Mouse (Mus musculus) induced T-regulatory cell, adult 2 months (primary cell): ENCODE data around the gene Mum1.

Source experiments
- DNase-seq: peaks from one replicate; pipeline ENCODE4 v3.0.0-alpha.2; 2012; ENCODE audit warnings: low read depth

The Mum1 gene

DNA sequence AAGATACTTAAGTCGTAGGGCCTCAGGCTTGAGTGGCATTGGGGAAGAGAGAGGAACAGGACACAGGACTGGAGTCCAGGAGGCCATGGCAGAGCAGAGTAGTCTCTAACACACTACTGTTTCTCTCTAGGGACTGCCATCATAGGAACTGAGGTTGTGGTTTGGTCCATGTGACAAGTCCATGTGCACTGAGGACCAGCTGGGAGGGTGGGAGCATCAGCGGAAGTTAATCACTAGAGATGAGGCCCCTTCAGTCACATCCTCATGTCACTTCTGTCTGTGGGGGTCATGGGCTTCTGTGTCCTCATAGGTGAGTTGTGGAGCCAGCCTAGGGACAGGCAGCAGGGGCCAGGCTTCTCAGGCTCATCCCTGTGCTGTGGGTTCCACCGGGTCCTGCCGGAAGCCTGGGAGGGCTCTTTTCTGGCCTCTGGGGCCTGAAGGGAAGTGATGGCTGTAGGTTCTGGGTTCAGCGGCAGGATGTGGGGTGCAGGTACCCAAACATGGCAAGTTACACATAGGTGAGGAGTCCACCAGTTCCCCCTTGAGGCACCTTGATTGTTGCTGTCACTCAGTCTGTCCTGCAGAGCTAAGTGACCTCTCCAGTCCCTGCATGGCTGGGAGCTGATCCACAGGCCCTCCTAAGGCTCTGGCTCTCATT, 45.1 kb downstream of the Mum1 start:
- DNase-seq: peak; percentile 45

DNA sequence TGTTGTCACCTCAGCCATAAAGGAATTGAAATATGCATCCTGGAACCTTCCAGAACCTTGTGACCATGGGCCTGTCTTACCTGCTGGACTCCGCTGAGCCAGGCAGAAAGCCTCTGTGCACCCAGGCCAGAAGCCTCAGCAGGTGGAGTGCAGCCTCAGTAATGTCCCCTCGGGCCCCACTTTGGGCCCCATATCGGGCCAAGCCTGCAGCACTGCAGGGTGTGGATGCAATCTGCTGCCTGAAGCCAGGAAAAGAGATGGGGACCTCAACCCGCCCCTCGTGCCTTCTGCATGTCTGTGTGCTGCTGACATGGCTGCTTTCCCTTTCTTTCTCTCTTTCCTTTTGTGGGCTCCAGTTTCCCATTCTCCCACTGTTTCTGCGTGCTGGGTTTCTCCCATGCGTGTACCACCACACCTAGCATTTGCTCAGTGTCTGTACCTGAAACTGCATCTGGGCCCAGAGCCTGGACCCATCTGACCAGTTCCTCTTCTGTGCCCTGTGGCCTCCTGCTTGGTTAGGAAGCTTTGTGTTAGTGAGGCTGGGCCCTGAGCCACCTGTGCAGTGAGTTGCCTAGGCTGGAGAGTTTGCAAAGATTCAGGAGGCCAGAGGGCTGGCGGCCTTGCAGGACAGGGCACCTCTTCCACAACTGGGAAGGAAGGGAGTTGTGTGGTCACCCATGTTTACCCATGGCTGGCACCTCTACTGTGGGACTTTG, 45.8 kb downstream of the Mum1 start:
- no peak for DNase-seq

DNA sequence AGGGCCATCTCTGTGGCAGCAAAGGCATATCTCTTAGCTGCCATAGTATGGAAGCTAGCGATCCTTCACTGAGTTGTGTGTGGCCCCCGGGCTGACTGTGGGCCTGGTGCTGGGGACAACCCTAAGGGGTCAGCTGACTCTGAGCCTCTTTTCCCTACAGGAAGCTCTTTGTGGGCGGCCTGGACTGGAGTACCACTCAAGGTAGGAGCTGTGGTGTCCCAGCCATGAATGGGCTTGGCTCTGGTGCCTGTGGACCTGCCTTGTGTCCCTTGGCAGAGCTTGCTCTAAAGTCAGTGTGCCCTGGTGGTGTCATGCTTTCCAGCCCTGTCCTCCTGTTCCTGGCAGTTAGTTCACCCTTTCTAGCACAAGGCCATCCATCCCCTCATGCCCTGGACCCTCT, 47.6 kb downstream of the Mum1 start:
- no peak for DNase-seq

DNA sequence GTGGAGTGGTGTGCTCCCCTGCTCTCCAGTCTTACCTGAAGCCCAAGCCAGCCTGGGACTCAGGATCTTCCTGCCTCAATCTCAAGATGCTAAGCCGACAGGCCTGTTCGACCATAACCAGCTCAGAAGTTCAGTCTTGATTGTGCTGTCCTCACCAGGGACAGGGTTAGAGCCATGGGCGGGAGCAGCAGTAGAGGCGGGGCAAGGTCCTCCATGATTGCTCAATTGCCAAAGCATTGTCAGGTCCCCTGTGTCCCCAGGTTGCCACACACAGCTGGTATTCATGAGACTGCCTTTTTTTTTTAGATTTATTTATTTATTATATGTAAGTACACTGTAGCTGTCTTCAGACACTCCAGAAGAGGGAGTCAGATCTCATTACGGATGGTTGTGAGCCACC, 50.0 kb downstream of the Mum1 start:
- no peak for DNase-seq

DNA sequence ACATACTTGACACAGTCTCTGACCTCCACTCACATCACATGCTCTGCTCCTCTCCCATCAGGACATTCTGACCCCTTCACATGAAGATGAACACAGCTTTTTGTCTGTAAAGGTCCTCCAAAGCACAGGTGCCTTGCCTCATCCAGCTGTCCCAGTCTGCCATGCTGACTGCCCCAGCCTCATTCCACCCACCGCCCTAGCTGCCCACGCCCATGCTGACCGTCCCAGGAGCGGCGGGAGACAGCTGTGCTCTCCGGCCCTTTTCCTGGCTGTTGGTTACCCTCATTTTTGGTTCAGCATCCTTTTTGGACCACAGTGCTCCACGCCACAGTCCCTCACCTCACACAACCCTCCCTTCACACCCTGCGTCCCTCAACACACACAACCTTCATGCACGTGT, 52.2 kb downstream of the Mum1 start:
- DNase-seq: no peak

DNA sequence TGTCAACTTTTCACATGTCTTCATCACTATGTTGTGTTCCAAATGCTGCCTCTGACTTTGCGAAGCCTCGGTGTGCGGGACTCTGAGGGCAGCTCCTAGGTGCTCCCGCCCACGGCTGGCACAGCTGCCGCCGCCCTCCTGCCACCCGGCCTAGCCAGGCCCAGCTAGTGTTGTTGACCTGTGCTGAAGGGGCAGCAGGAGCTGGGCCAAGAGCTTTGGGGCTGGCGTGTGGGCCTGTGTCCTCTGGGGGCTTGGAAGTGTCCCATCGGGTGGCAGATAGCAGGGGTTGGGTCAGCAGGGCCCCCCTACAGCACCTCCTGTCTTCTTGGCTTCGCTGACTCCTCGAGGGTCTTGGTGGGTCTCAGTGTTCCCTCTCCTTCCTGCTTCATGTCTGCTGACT, 53.0 kb downstream of the Mum1 start:
- DNase-seq: no peak

DNA sequence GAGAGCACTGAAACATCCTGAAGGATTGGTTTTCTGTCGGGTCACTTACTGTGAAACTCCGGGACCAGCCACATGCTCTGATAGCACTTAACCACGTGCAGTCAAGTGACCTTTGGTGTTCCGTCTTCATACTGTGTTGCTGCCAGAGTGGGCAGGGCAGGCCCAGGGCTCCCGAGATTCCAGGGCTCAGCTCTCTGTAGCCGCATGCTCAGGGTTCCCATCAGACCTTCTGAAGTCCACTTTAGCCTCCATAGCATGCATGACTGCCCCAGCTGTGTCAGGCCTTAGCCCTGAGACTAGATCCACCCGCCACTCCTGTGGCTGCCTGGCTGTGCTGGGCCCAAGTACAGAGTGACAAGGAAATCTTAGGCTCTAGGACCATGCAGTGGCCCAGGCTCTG, 55.1 kb downstream of the Mum1 start:
- no peak for DNase-seq

DNA sequence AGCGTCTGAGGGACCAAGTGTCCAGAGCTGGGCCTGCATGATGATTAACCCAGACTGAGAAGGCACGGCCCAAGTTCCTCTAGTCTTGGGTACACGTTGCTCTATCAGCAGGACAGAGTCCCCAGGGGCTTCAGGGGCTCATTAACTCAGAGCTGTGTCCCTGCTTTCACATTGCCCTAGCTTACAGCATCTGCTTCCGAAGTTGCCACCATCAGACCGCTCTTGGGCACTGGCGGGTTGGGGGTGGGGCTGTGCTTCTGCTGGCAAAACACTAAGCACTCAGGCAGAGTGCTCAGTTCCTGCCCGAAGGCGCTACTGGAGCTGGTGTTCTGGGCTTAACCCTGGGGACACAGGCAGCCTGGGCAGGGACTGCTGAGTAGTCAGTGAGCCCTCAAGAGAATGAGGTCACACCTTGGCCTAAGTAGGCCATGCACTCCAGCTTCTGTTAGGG, 55.7 kb downstream of the Mum1 start:
- DNase-seq: no peak

DNA sequence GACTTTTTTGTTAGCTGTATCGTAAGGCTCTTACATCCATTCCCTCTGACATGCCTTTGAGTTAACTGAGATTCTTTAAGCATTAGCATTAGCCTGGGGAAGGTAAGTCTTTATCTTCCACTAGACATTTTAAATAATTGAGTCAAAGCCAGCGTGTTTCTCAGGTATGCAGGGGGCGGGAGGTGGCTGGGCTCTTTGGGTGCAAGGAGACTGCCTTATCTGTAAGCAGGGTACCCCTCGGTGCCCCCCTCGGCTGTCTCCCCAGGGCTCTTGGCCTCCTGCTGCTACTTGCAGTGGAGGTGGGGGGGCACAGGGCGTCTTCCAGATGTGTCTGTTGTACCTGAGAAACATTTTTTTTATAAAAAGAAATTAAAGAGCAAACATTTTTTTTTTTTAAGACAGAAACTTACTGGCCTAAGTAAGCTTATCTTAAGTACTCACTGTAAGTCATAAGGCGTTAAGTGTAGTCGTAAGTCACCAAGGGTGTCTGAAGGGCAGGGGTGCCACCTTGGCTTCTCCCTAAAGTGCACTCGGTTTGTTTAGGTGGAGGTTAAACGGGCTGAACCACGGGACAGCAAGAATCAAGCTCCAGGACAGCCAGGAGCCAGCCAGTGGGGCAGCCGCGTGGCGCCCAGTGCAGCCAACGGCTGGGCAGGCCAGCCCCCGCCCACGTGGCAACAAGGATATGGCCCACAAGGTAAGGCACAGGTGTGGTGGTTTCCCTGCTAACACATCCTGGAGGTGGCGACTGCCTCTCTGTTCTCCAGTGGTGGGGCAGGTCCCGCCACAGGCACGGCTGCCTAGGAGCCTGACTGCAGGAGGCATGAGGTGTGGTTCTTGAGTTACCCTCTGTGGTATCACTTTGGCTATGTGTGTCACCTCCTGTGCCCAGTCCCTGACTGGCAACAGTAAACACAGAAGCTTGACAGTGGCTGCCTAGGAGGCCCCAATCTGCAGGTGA, 56.5 kb downstream of the Mum1 start:
- DNase-seq: no peak

DNA sequence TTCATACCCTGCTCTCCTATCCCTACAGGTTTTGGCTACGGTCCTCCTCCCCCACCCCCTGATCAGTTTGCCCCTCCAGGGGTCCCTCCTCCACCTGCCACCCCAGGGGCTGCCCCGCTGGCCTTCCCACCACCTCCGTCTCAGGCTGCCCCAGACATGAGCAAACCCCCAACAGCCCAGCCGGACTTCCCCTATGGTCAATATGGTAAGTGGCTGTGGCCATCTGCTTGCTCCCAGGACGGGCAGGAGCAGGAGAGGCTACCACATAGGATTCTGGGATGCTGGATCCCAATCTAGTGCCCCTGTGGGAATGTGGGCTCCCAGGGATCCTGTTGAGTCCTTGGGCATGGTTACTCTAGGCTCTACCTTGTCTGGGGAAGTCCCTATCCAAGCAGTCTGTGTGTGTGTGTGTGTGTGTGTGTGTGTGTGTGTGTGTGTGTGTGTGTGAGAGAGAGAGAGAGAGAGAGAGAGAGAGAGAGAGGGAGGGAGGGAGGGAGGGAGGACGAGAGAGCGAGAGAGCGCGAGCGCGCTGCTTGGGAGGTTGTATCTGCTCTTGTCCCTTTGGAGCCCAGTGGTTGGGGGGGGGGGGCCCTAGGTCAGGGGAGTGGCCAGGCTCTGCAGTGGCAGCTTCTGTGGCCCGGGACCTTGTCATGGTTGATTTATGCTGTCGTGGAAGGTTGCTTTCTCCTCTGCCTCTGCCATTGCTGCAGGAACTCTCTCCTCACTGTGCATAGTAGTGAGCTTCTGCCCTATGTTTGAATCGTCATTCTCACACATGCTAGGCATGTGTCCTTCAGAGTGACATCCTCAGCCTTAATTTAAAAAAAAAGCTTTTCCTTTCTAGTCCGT, 59.2 kb downstream of the Mum1 start:
- no peak for DNase-seq

DNA sequence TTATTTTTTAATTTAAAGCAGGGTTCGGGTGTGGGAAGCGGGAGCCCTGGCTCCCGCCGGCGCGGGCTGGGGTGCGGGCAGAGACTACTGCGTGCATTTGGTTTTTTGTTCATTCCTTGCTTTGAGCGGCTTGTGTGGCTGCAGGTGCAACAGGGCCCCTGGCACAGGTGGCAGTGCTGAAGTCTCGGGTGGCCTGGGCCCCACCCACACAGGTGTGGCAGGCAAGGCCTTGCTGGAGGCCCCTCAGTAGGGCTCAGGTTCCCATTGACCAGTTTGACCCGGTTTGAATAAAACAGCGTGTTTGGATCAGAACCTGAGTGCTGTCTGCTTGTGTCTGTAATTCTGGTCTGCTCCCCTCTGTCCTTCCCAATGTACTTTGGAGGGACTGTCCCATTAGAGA, 61.9 kb downstream of the Mum1 start:
- no peak for DNase-seq

DNA sequence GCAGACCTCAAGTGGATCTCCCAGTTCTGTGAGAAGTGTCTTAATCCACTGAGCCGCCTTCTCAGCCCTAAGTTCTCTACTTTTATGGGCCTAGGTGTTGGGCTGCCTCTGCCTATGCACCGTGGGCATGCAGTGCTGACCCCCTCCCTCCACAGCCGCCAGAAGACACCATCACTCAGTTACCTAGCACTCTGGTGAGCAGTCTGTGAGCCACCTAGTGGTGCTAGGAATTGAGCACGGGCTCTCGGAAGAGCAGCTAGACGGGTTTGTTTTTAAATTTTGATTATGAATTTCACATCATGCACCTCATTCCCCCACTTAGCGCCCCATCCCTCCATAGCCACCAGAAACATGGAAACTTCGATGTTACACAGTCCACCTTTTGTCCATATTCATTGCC, 62.4 kb downstream of the Mum1 start:
- no peak for DNase-seq

DNA sequence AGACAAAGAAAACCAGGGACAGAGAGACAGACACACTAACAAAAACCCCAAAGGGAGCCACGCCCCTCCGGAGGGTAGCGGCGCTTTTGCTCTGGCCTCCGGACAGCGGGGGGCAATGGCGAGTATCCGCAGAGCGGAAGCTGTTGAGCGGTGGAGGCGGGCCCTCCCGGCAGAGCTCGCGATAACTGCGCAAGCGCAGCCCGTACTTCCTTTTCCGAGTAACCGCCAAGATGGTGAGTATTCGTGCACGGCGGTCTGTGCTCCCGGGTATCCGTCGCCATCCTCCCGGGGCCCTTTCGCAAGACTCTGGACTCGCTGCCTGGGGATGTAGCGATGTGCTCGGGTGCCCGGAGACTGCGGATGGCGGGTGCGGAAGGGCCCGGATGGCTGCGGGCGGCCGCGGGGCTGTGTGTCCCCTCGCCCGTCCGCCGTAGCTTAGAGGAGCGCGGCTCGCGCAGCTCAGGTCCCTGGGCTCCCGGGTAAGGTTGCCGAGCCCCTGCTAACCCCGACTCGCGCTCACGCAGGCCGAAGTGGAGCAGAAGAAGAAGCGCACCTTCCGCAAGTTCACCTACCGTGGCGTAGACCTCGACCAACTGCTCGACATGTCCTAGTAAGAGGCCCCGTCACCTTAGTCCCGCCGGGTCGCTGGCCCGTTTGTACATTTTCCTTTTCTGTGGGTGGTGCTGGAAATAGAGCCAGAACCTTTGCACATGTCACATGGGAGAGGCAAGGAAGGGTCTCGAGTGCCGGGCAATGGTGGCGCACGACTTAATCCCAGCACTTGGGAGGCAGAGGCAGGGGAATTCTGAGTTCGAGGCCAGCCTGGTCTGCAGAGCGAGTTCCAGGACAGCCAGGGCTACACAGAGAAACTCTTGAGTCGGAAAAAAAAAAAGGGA, 66.3 kb downstream of the Mum1 start, which contains the start of gene Rps15:
Gene Rps15 (plus strand): TSS at position 203 of the 896 bp plus-strand sequence.
- DNase-seq: peak; percentile 98

DNA sequence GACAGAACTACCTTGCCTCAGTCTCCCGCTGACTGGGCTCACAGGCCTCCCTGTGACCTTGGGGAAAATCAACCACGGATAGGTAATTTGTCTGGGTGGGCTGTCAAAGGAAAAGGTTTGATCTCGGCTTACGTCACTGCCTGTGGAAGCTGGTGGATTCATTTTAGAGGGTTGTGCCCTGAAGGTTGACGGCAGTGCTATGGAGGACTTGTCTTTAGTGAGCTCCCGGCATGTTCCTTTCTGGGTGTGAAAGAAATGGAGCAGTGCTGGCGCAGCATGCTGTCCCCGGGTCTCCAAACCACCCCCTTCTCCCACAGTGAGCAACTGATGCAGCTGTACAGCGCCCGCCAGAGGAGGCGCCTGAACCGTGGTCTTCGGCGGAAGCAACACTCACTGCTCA, 67.1 kb downstream of the Mum1 start:
- peak; percentile 61 for DNase-seq
